Mouse (Mus musculus) common myeloid progenitor, adult 5-6 weeks (primary cell): Measurements from ENCODE around the gene Spata13. TPM values are rescaled to one million over a fixed set of nuclear protein-coding genes. Genes with fewer than 3 reads are reported as not detected.

Experiments used
- ATAC-seq: replicated peaks from 2 replicates; pipeline ENCODE4 v1.8.0; 2016; ENCODE audit warnings: low read depth, mild to moderate bottlenecking, moderate TSS enrichment, inconsistent platforms; ENCODE audit not compliant: poor library complexity, severe bottlenecking
- total RNA-seq: library from RNA; stranded (forward); fragments of 200-1000, 187-1606 nt; gene quantifications from 2 replicates; pipeline ENCODE4 v1.2.3, GENCODE M21; 2017

Gene Spata13
- total RNA-seq, 1 experiment from 2014 or later = 16.7 TPM

DNA sequence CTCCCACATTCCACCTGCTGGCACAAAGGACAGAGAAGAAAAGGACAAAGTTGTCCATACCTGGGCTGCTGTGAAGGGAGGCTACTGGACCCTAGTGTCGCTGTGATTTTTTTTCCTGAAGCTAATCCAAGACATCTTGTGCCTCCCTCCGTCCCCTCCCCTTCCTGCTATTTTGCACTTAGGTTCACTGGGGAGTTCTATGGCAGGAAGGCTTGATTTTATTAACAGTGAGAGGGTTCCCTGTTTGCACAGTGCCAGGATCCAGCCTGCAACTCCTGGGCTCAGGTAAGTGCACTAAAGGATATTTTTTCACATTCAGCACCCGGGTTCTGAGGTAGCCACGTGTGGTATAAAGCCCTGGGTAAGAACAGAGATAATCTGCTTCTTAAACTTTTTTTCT lies 134.1 kb downstream of the Spata13 start, which contains the start of gene C1qtnf9:
C1qtnf9 (plus strand) TSS at position 251 of the 400 bp plus-strand sequence.
- ATAC-seq = no peak

DNA sequence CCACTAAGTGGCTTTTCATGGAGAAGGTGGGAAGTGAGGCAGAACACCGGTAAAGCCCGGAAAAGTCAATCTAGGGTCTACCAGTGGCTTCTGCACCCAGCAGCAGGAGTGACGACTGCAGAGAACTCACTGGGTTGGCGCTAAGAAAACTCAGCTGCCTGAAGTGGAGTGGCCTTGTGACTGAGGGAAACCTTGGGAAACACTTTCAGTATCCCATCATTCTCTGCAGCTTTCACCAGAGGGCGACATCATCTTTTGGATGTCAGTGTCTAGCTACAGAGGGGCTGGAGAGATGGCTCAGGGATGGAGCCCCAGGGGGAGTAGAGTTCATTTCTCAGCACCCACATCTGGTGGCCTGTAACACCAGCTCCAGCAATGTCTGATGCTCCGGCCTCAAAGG lies 135.5 kb downstream of the Spata13 start:
- no peak for ATAC-seq

DNA sequence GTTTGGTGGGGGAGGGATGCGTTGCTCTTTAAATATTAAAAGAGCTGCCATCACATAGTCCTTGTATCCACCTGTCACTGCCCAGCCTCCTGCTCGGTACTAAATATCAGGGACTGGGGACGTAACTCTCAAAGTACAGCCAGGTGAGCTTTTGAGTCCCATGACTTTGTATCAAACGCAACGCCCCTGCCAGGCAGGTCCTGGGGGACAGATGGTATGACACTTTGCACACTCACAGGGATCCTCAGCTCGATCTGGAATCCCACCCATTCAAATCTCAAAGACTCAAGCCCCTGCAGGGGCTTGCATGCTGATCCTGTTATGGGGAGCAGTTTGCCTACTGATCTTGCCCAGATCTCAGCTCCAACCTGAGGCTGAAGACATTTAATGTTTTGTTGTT lies 136.8 kb downstream of the Spata13 start:
- no peak for ATAC-seq

DNA sequence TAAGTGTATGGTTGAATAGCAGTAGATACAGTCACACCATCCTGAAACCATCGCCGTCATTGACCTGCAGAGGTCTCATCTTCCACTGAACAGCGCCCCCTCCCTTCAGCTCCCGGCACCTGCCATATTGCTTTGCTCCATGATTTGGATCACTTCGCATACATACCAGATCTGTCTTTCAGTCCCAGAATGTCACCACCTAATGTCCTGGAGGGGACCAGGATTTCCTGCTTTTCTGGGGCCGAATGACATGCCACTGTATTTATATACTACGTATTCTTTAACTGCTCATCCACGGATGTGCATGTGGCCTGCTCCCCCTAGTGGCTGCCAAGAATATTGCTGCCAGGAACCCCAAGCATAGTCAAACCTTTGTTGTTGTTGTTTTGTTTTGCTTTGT lies 137.3 kb downstream of the Spata13 start:
- ATAC-seq = peak; percentile 96

DNA sequence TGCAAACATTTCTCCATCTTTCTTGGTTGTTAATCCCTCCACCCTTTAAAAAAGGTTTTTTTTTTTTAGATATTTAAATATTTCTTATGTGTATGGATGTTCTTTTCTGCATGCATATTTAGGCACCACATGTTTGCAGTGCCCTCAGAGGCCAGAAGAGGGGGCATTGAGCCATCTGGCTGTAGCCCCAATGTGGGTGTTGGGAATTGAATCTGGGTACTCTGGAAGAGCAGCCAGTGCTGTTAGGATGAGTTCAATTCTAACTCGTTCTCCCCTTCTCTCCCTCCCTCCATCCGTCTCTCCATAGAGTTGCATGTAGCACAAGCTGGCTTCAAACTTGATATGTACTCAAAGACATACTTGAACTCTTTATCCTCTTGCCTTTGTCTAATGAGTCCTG lies 139.7 kb downstream of the Spata13 start:
- ATAC-seq = no peak

DNA sequence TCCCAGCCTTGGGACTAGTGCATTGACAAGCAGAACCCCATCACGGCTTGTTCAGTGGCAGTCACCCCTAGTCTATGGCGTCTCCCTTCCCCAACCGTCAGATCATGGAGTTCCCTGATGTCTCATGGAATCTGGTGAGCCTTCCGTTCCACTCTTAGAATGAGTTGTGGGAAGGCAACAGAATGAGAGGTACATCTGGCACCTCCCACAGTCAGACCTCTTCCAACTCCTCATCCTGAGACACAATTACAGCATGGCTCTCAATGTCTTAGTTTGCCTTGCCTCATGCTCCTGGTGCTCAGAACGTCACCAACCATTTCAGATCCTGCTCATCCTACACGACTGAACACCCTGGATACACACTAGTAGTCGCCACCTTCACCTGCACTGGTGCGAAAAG lies 142.7 kb downstream of the Spata13 start:
- no peak for ATAC-seq

DNA sequence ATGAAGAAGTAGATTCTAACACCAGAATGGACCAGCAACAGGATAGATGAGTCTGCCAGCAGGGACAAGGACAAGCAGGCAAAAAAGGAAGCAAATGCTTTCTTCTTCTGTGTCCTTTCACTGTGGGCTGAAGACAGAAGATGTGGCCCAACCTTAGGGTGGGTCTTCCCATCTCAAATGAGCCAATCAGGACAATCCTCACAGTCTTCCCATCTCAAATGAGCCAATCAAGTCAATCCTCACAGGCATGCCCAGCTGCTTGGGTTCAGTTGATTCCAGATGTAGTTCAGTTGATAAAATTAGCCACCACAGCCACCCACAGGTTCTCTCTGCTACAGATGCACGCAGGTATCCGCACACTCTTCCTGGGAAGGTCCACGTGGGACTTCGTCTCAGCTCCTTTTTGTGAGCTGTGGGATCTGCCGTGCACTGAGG lies 143.7 kb downstream of the Spata13 start:
- ATAC-seq = peak; percentile 72

DNA sequence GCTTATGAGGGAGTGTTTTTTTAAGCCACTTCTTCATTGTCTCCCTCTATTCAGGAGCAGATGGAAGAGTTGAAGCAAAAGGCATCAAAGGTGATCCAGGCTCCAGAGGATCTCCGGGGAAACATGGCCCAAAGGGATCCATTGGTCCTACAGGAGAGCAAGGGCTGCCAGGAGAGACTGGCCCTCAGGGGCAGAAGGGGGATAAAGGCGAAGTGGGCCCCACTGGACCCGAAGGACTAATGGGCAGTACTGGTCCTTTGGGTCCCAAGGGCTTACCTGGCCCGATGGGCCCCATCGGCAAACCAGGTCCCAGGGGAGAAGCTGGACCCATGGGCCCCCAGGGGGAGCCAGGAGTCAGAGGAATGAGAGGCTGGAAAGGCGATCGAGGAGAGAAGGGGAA lies 145.4 kb downstream of the Spata13 start:
- ATAC-seq = no peak

DNA sequence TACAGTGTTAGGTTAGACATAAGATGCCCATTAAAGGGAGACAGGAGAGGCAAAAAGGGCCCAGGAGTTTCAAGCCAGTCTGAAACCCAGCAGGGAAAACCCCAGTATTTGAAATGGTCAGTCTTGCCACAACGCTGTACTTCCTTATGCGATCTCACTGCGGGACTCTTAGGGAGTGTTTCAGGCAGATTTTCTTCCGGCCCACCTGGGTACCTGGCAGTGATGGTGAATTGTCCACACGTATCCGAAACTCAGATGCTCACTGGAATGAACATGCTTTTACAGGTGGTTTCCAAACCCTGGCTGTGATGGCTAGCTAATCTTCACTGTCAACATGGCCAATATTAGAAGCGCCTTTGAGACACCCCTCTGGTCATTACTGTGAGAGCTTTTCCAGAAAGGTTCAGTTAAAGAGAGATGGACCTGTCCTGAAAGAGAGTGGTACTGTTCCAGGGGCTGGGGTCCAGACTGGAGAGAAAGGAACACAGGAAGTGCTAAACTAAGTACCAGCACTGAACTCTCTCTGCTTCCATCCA lies 148.4 kb downstream of the Spata13 start:
- no peak for ATAC-seq

DNA sequence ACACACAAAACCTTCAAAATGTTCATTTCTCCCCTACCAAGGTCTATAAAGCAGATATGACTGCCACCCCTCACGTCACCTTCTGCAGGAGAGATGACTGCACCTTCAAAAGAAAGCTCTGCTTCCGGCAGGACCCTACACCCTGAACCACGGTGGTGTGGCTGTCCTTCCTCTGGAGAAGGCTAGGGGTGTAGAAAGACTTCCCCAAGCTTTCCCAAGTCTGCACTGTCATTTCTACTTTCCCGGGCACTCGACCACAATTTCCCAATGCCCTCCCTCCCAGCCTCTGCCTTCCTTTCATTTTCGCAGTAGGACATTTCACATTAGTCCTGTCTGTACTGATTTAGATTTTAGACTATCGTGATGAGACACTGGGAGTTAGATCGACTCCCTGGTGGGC lies 149.4 kb downstream of the Spata13 start:
- peak; percentile 37; the same call in 1 of the 2 replicates for ATAC-seq

DNA sequence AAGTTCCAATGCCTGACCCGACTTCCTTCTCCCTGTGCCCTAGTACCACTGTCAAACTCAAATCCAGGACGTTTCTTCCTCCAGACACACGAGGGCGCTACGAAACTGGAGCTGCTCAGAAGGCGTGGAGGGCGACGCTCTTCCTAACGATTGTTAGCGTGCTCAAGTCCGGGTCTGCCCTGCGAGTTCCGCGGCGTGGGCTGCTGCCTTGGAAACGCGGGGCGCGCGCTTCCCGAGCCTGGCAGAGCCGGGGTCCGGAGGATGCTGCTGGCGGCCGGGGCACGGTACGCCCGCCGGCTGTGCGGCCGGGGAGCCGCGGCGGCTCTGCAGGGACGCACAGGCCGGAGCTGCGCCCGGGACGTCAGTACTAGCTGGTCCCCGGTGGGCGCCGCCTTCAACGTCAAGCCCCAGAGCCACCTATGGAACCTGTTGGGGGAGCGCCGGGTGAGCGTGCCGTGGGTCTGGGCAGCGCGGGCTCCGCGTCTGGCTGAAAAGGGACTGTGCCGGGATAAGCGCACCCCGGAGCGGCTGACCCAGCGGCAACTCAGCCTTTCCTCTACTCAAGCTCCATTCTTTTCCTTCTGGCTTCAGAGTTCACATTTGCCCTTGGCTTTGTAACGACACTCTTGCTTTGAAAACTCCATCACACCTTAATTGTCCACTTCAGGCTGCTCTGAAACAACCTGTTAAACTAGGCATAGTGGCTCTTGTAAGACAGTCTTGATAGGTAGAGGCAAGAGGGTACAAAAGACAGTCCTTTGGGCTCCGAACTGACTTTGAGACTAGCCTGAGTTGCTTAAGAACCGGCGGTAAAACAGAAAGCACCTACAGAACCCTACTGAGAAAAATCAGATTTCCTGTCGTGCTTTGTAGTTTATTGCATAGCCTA lies 150.9 kb downstream of the Spata13 start, which contains the start of gene Mipep:
Mipep (plus strand) TSS at position 147 of the 889 bp plus-strand sequence.
- peak; percentile 95 for ATAC-seq

DNA sequence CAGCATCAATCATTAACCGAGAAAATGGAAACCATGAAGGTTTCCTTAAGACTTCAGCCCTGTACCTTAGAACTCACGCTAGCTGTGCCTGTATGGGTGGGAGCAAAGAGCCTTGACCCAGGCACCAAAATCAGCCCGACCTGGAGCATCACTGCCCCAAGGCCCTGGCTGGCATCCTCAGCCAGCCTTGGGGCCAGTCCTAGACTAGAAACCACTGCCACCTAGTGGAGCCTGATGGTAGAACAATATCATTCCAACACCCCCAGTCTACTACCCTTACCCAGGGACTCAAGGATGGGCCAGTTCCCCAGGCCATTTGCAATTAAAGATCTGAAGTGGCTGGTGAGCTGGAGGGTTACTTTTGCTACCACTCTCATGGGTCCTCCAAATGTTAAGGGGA lies 156.3 kb downstream of the Spata13 start:
- ATAC-seq = peak; percentile 92

DNA sequence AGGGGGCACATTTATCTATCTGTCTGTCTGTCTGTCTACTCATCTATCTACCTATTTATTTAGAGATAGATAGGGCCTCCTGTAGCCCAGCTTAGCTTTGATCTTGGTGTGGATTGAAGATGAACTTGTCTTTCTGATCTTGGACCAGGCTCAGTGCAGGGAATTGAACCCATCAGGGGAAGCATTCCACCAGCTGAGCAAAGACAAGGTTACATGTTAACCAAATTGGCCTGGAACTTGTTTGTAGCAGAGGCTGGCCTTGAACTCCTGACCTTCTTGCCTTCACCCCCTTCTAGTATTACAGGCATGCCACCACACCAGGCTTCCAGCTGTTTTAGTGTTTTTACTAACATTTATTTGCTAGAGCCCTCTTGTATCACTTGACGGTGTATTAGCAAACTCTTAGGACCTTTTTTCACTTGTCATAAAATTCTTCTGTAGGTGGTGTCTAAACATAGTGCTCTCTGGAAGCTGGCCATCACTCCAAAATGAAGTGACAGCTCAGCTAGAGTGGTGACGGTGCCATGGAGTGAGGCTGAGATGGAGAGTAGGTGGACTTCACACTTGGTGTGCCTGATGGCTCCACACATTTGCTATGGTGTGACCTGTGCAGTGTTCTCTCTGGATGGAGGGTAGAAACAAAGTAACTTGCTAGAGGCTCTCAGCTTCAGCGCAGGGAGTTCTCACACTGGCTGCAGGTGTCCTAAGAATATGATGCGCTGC lies 163.0 kb downstream of the Spata13 start:
- ATAC-seq = no peak

DNA sequence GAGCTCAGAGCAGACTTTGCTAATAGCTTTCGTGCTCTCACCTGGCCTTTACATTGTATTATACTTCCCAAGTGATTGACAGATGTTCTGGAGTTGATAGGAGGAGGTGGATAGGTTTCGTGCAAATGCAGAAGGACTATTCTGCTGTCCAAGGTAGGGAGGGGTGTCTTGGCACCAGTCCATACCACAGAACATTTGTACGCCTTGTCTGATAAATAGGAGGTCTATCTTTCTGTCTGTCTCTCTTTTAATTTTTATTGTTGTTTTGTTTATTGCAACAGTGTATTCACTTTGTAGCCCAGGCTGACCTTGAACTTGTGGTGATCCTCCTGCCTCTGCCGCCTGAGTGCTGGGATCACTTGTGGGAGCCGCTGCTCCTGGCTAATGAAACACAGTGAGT lies 163.8 kb downstream of the Spata13 start:
- no peak for ATAC-seq

DNA sequence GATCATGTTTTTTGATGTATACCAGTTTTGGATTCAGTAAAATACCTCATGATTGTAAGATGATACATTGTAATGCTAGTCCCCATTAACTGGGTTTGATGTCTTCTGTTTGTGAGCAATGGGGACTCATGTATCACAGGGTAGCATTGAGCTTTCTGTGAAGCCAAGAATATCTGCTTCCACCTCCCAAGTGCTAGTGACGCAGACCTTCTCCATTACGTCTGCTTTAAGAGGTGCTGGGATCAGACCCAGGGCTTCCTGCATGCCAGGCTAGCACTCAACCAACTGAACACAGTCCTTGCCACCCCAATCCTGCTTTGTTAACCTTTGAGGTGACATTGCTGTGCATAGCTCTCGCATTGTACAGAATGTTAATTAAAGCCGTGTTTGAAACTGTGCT lies 164.9 kb downstream of the Spata13 start:
- ATAC-seq = no peak

DNA sequence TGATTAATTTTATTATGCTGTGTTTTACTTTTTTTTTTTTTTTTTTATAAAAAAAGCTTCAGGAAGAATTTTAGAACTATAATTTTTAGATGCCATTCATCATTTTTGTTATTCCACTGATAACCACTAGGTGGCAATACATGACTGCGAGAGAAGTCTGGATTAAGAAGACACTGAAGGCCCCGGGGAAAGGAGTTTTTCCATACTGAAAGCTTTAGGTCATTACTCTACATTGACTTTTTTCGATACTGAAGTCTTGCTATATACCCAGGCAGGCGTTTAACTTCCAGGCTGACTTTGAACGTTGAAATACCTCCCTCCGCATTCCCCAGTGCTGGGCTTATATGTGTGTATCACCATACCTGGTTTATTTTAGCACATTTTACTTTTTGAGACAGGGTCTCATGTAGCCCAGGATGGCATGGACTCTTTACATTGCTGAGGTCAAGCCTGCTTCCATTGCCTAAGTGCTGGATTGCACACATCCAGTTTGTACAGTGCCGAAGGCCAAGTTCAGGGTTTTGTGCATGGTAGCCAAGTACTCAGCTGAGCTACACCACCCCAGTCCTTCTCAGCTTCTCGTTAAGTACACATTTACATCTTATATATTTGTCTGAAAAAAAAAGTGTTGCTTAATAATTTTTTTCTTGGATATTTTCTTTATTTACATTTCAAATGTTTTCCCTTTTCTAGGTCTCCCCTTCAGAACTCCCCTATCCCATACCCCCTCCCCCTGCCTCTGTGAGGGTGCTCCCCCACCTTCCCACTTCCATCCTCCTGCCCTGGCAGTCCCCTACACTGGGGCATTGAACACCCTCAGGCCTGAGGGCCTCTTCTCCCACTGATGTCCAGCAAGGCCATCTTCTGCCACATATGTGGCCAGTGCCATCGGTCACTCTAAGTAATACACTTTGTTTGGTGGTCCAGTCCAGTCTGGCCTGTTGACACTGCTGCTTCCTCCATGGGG lies 166.2 kb downstream of the Spata13 start:
- peak; percentile 63 for ATAC-seq

DNA sequence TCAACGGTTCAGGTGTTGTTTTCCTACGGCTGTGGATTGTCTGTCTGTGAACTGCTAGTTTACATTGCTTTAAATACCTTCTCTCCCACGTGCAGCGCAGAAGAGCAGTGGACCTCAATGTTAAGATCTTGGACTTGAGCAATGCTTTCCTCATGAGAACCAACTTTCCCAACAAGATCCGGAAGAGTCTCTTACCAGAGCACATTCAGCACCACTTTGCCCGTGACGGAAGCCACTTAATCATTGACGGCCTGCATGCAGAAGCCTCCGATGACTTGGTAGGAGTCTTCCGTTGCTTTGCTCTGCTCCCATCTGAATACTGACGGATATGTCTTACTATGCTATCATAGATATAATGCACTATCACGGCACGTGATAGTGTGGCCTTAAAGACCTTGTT lies 168.2 kb downstream of the Spata13 start:
- no peak for ATAC-seq

DNA sequence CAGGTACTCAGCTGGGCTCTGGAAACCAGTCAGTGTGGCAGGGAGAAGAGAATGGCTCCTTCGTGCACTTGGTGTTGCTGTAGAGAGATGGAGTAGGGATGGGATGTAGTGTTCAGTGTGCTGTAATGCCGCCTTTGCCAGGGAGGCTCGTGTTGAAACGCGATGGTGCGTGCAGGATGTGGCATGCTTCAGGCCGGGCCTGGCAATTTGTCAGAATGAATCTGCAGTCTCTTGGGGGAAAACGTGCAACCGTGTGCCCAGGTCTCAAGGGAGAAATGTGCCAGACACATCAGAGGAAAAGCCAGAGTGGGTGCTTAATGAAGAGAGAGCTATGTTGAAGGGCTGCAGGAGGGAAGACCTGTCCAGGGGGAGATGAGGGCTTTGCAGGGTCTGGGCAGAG lies 171.2 kb downstream of the Spata13 start:
- ATAC-seq = no peak

DNA sequence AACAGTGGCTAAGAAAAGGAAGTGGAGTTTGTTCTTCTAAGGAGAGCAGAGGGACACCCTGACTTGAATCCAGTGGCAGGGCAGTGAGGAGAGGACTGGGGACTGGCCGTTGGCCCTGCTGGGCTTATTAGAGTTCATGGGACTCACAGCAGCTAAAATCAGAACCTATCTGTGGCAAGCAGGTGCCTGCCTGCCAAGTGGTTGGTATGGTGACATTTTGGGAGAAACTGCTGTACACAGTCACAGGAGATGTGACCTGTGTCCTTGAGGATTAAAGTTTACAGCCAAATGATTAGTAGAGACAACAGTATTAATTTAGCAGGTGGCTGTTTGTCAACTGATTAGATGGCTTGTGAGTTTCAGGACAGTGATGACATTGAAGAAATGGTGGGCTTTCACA lies 172.1 kb downstream of the Spata13 start:
- no peak for ATAC-seq

DNA sequence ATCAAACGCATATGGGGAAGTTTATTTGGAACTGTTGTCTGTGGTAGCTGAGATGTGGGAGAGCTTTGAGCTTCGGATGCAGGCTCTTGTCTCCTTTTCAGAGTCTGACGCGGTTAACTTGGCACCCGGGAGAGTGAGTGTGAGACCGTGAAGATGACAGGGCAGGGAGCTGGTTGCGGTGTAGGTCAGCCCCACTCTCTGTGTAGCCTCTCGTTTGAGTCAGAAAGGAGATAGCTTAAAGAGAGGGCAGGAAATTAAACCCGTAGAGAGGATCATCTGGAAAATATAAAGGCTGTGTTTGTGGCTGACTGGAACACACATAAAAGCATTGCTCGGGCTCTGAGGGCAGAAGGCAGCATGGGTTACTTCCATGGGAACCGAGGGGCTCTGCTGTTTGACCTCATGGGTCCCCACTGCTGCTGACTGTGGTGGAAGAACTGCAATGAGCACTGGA lies 173.1 kb downstream of the Spata13 start:
- no peak for ATAC-seq
